Mouse (Mus musculus) MEL (cell line): Measurements from ENCODE around the gene Abca7. TPM values are rescaled to one million over a fixed set of nuclear protein-coding genes. Genes with fewer than 3 reads are reported as not detected.

ENCODE experiments used
- DNase-seq: peaks from one replicate; pipeline ENCODE4 v3.0.0; 2011; ENCODE audit warnings: low read depth, low spot score
- H3K27ac ChIP-seq: 2 replicates; pipeline ENCODE4 v1.5.1; 2012; ENCODE audit warnings: low read depth, mild to moderate bottlenecking, control low read depth, low read length, moderate library complexity; ENCODE audit not compliant: control insufficient read depth
- H3K27me3 ChIP-seq, 2 experiments: fragments of 150-350 bp in 1 of 2; sonication (generic) in 1 of 2; 2 replicates each; pipeline ENCODE4 v1.6.1; 2012; ENCODE audit warnings: low read length in 2 of 2, mild to moderate bottlenecking in 2 of 2, improper control_type of control experiment in 1 of 2, moderate library complexity in 1 of 2; ENCODE audit not compliant: insufficient read depth in 2 of 2, control insufficient read depth in 1 of 2
- H3K36me3 ChIP-seq, 2 experiments: 2 replicates each; pipeline ENCODE4 v1.6.1; 2012 to 2014; ENCODE audit warnings: low read length in 2 of 2, improper control_type of control experiment in 1 of 2, inconsistent platforms in 1 of 2, mild to moderate bottlenecking in 1 of 2; ENCODE audit not compliant: insufficient read depth in 2 of 2, control insufficient read depth in 1 of 2
- H3K4me1 ChIP-seq, 2 experiments: fragments of 150-350 bp in 1 of 2; sonication (generic) in 1 of 2; 2 replicates each; pipeline ENCODE4 v1.6.1; 2012; ENCODE audit warnings: low read length in 2 of 2, improper control_type of control experiment in 1 of 2, mild to moderate bottlenecking in 1 of 2; ENCODE audit not compliant: insufficient read depth in 2 of 2, control insufficient read depth in 1 of 2
- H3K4me3 ChIP-seq, 2 experiments: fragments of 150-350 bp in 1 of 2; sonication (generic) in 1 of 2; 2 replicates each; pipeline ENCODE4 v1.5.1; 2012; ENCODE audit warnings: low read depth in 2 of 2, low read length in 2 of 2, mild to moderate bottlenecking in 2 of 2, moderate library complexity in 2 of 2, control low read depth in 1 of 2, improper control_type of control experiment in 1 of 2; ENCODE audit not compliant: control insufficient read depth in 1 of 2, insufficient read depth in 1 of 2
- H3K79me2 ChIP-seq: 2 replicates; pipeline ENCODE4 v1.6.1; 2012; ENCODE audit warnings: mild to moderate bottlenecking, low read length, moderate library complexity; ENCODE audit not compliant: control insufficient read depth, poor library complexity, insufficient read depth
- H3K9ac ChIP-seq: 2 replicates; pipeline ENCODE4 v1.6.1; 2012; ENCODE audit warnings: low read depth, mild to moderate bottlenecking, control low read depth, low read length, moderate library complexity; ENCODE audit not compliant: control insufficient read depth, poor library complexity, severe bottlenecking
- H3K9me3 ChIP-seq: fragments of 150-350 bp; sonication (generic); replicated peaks from 2 replicates; pipeline ENCODE4 v1.6.1; 2012; ENCODE audit warnings: mild to moderate bottlenecking, low read length, improper control_type of control experiment, moderate library complexity; ENCODE audit not compliant: insufficient read depth
- BHLHE40 ChIP-seq: IDR thresholded peaks from 2 replicates; pipeline ENCODE4 v1.6.1; 2012; ENCODE audit warnings: low read depth, mild to moderate bottlenecking, inconsistent platforms, low read length, improper control_type of control experiment, borderline replicate concordance
- CHD1 ChIP-seq: IDR thresholded peaks from 2 replicates; pipeline ENCODE4 v1.6.1; 2012; ENCODE audit warnings: low read depth, mild to moderate bottlenecking, inconsistent platforms, low read length, improper control_type of control experiment
- CHD2 ChIP-seq: IDR thresholded peaks from 2 replicates; pipeline ENCODE4 v1.6.1; 2011; ENCODE audit warnings: low read length, improper control_type of control experiment
- CTCF ChIP-seq, 3 experiments: IDR thresholded peaks in 2 of 3; conservative IDR thresholded peaks in 1 of 3; 2 replicates each; pipeline ENCODE4 v1.5.1; 2011 to 2012; ENCODE audit warnings: low read length in 3 of 3, low read depth in 2 of 3, mild to moderate bottlenecking in 2 of 3, improper control_type of control experiment in 1 of 3, inconsistent platforms in 1 of 3, mixed read lengths in 1 of 3, moderate library complexity in 1 of 3; ENCODE audit not compliant: control insufficient read depth in 1 of 3, insufficient read depth in 1 of 3, poor library complexity in 1 of 3, severe bottlenecking in 1 of 3
- E2F4 ChIP-seq: IDR thresholded peaks from 2 replicates; pipeline ENCODE4 v1.6.1; 2011; ENCODE audit warnings: low read depth, low read length, improper control_type of control experiment, borderline replicate concordance
- ELF1 ChIP-seq: IDR thresholded peaks from 2 replicates; pipeline ENCODE4 v1.6.1; 2014; ENCODE audit warnings: low read depth, mild to moderate bottlenecking, inconsistent platforms, low read length, improper control_type of control experiment, moderate library complexity
- EP300 ChIP-seq, 2 experiments: IDR thresholded peaks; 2 replicates each; pipeline ENCODE4 v1.6.1; 2011; ENCODE audit warnings: improper control_type of control experiment in 2 of 2, low read length in 2 of 2, low read depth in 1 of 2, mild to moderate bottlenecking in 1 of 2
- GABPA ChIP-seq: IDR thresholded peaks from 2 replicates; pipeline ENCODE4 v1.6.1; 2012; ENCODE audit warnings: low read depth, mild to moderate bottlenecking, inconsistent platforms, low read length, improper control_type of control experiment, moderate library complexity
- HCFC1 ChIP-seq: IDR thresholded peaks from 2 replicates; pipeline ENCODE4 v1.6.1; 2012; ENCODE audit warnings: low read depth, mild to moderate bottlenecking, inconsistent platforms, low read length, improper control_type of control experiment, moderate library complexity
- JUND ChIP-seq: IDR thresholded peaks from 2 replicates; pipeline ENCODE4 v1.6.1; 2011; ENCODE audit warnings: low read depth, mild to moderate bottlenecking, improper control_type of control experiment, low read length
- KAT2A ChIP-seq: conservative IDR thresholded peaks from 2 replicates; pipeline ENCODE4 v1.6.1; 2012; ENCODE audit warnings: low read depth, low read length, improper control_type of control experiment, inconsistent platforms
- MAFK ChIP-seq: IDR thresholded peaks from 2 replicates; pipeline ENCODE4 v1.6.1; 2011; ENCODE audit warnings: low read depth, mild to moderate bottlenecking, low read length, improper control_type of control experiment, borderline replicate concordance
- MAX ChIP-seq: IDR thresholded peaks from 2 replicates; pipeline ENCODE4 v1.6.1; 2011; ENCODE audit warnings: low read length, improper control_type of control experiment
- MAZ ChIP-seq: IDR thresholded peaks from 2 replicates; pipeline ENCODE4 v1.6.1; 2012; ENCODE audit warnings: low read depth, mild to moderate bottlenecking, inconsistent platforms, low read length, improper control_type of control experiment
- MEF2A ChIP-seq: IDR thresholded peaks from 2 replicates; pipeline ENCODE4 v1.6.1; 2014; ENCODE audit warnings: low read depth, mild to moderate bottlenecking, inconsistent platforms, low read length, improper control_type of control experiment; ENCODE audit not compliant: poor library complexity, insufficient replicate concordance, severe bottlenecking; ENCODE audit errors: extremely low read depth
- MXI1 ChIP-seq: IDR thresholded peaks from 2 replicates; pipeline ENCODE4 v1.6.1; 2011; ENCODE audit warnings: mild to moderate bottlenecking, low read depth, low read length, improper control_type of control experiment
- MYB ChIP-seq: IDR thresholded peaks from 2 replicates; pipeline ENCODE4 v1.6.1; 2011; ENCODE audit warnings: mild to moderate bottlenecking, low read depth, low read length, improper control_type of control experiment
- NELFE ChIP-seq: IDR thresholded peaks from 2 replicates; pipeline ENCODE4 v1.6.1; 2011; ENCODE audit warnings: low read depth, low read length, improper control_type of control experiment
- NRF1 ChIP-seq: IDR thresholded peaks from 2 replicates; pipeline ENCODE4 v1.6.1; 2014; ENCODE audit warnings: low read depth, mild to moderate bottlenecking, inconsistent platforms, low read length, improper control_type of control experiment, moderate library complexity; ENCODE audit not compliant: poor library complexity, insufficient read depth, severe bottlenecking
- POLR2A ChIP-seq, 2 experiments: IDR thresholded peaks; 2 replicates each; pipeline ENCODE4 v1.6.1; 2011 to 2012; ENCODE audit warnings: low read length in 2 of 2, mild to moderate bottlenecking in 2 of 2, control low read depth in 1 of 2, improper control_type of control experiment in 1 of 2, low read depth in 1 of 2, moderate library complexity in 1 of 2; ENCODE audit not compliant: control insufficient read depth in 1 of 2, insufficient read depth in 1 of 2, poor library complexity in 1 of 2
- POLR2AphosphoS2 ChIP-seq: IDR thresholded peaks from 2 replicates; pipeline ENCODE4 v1.6.1; 2011; ENCODE audit warnings: low read length, improper control_type of control experiment
- POLR2AphosphoS5 ChIP-seq: IDR thresholded peaks from 2 replicates; pipeline ENCODE4 v1.6.1; 2012; ENCODE audit warnings: low read depth, borderline replicate concordance, mild to moderate bottlenecking, inconsistent platforms, low read length, moderate library complexity, mixed read lengths
- RAD21 ChIP-seq: IDR thresholded peaks from 2 replicates; pipeline ENCODE4 v1.6.1; 2011; ENCODE audit warnings: mild to moderate bottlenecking, low read depth, low read length, improper control_type of control experiment
- RCOR1 ChIP-seq: IDR thresholded peaks from 2 replicates; pipeline ENCODE4 v1.6.1; 2012; ENCODE audit warnings: low read depth, mild to moderate bottlenecking, inconsistent platforms, low read length, improper control_type of control experiment
- SMC3 ChIP-seq: IDR thresholded peaks from 2 replicates; pipeline ENCODE4 v1.6.1; 2011; ENCODE audit warnings: low read depth, low read length, improper control_type of control experiment
- TAL1 ChIP-seq: IDR thresholded peaks from 2 replicates; pipeline ENCODE4 v1.6.1; 2012; ENCODE audit warnings: mild to moderate bottlenecking, inconsistent platforms, low read length, moderate library complexity, mixed read lengths
- TBP ChIP-seq: IDR thresholded peaks from 2 replicates; pipeline ENCODE4 v1.8.0; 2011; ENCODE audit warnings: low read depth, low read length, improper control_type of control experiment
- TCF12 ChIP-seq: IDR thresholded peaks from 2 replicates; pipeline ENCODE4 v1.6.1; 2014; ENCODE audit warnings: low read depth, mild to moderate bottlenecking, inconsistent platforms, low read length, improper control_type of control experiment, moderate library complexity
- UBTF ChIP-seq: IDR thresholded peaks from 2 replicates; pipeline ENCODE4 v1.6.1; 2012; ENCODE audit warnings: low read depth, mild to moderate bottlenecking, inconsistent platforms, low read length, improper control_type of control experiment, moderate library complexity, borderline replicate concordance; ENCODE audit not compliant: insufficient read depth
- USF2 ChIP-seq, 2 experiments: IDR thresholded peaks; 2 replicates each; pipeline ENCODE4 v1.6.1; 2011 to 2012; ENCODE audit warnings: improper control_type of control experiment in 2 of 2, low read length in 2 of 2, borderline replicate concordance in 1 of 2, inconsistent platforms in 1 of 2, low read depth in 1 of 2, mild to moderate bottlenecking in 1 of 2; ENCODE audit not compliant: insufficient read depth in 1 of 2
- ZC3H11A ChIP-seq: IDR thresholded peaks from 2 replicates; pipeline ENCODE4 v1.6.1; 2012; ENCODE audit warnings: low read depth, mild to moderate bottlenecking, inconsistent platforms, low read length, improper control_type of control experiment
- ZKSCAN1 ChIP-seq: IDR thresholded peaks from 2 replicates; pipeline ENCODE4 v1.6.1; 2012; ENCODE audit warnings: low read depth, mild to moderate bottlenecking, inconsistent platforms, low read length, improper control_type of control experiment, moderate library complexity
- ZMIZ1 ChIP-seq: IDR thresholded peaks from 2 replicates; pipeline ENCODE4 v1.6.1; 2012; ENCODE audit warnings: low read depth, mild to moderate bottlenecking, inconsistent platforms, low read length, improper control_type of control experiment, moderate library complexity
- ZNF384 ChIP-seq: IDR thresholded peaks from 2 replicates; pipeline ENCODE4 v1.6.1; 2012; ENCODE audit warnings: low read depth, mild to moderate bottlenecking, inconsistent platforms, low read length, improper control_type of control experiment
- polyA plus RNA-seq, 2 experiments: library from polyadenylated mRNA; stranded (reverse) in 1 of 2; unstranded in 1 of 2; fragments of >175 nt in 1 of 2; fragments of >200 nt in 1 of 2; gene quantifications; 2 replicates each; pipeline versions ENCODE4 v1.2.1 to v1.2.4; 2012; ENCODE audit warnings: low replicate concordance in 2 of 2, low read depth in 1 of 2; ENCODE audit not compliant: insufficient read length in 2 of 2, insufficient read depth in 1 of 2, missing spikeins in 1 of 2
- total RNA-seq: library from RNA; depleted of rRNA; stranded (reverse); fragments of 300-350 nt; gene quantifications from 2 replicates; pipeline ENCODE4 v1.2.3, GENCODE M21; 2012

Abca7 gene
- total and polyA plus RNA-seq, 3 experiments = 7.7 to 16.8 TPM; not detected in 1

DNA sequence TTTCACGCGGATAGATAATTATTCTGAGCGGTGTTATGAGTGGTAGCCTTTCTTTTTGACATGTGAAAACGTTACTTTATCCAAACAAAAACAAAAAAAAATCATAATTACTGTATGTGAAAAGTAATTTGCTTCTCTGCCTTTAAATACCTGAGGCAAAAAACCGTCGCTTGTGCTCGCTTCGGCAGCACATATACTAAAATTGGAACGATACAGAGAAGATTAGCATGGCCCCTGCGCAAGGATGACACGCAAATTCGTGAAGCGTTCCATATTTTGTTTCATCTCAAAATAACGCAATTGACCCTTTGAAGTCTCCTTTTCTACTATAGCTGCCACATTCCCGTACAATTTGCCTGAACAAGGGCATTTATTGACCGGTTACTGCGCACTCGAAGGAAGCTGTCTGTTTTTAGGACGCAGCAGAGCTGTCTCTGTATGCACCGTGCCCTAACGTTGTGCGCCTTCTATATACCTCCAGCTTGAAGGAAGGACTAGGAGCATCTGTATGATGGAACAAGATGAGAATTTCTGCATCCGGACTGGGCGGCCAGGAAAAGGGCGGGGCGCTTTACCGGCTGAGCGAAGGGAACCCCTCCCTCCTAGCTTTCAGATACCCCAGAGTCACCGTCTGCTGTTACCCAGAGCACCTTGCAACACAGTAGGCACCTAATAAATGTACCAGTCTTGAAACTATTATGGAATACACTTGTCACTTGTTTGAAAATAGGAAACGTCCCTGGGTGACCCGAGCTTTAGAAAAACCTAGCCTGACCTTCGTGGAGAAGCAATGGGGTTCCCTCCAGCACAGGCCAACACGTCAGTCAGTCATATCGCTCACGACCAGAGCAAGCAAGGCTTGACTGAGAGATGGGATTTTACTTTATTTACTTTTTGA is 10.7 kb upstream of the Abca7 start:
- H3K4me3 ChIP-seq = peak overlapping the region; percentile 62 to 78
- H3K79me2 ChIP-seq = peaks cover 25% of the 10 kb centered on the region
- H3K27me3 ChIP-seq = no peaks in the 10 kb centered on the region
- H3K27ac ChIP-seq = peak overlapping the region; percentile 88
- H3K9me3 ChIP-seq = no peaks in the 10 kb centered on the region
- DNase-seq = peak; percentile 92
- peaks cover 0 to 16% of the 10 kb centered on the region in 2 experiments; a peak in 2 of 4 replicates for H3K4me1 ChIP-seq
- H3K9ac ChIP-seq = peak overlapping the region; percentile 79
- peaks cover 0 to 5% of the 10 kb centered on the region in 2 experiments; a peak in 2 of 4 replicates for H3K36me3 ChIP-seq
- TF ChIP-seq NELFE (peak; percentile 44), MXI1 (peak; percentile 60; the same call in 1 of the 2 replicates), CHD1 (peak; percentile 84; the same call in 1 of the 2 replicates), TAL1 (0 out of 2 replicates have a peak, but pooled peaks have one; percentile 15), RAD21 (no peak), POLR2AphosphoS2 (no peak), MAFK (peak; percentile 95), USF2 (IDR thresholded peaks at IDR 0.05; ENCODE audit: borderline replicate concordance in 1 of 2, insufficient read depth in 1 of 2, low read depth in 1 of 2, low read length in 2 of 2) (no peak), RCOR1 (0 out of 2 replicates have a peak, but pooled peaks have one; percentile 25), HCFC1 (peak; percentile 50), BHLHE40 (no peak), UBTF (no peak), POLR2AphosphoS5 (no peak), TBP (peak; percentile 99), MAZ (no peak; the same call in 1 of the 2 replicates), EP300 (IDR thresholded peaks at IDR 0.05; ENCODE audit: low read depth in 1 of 2, low read length in 2 of 2) (no peak; a peak in 2 of 4 replicates), JUND (no peak), GABPA (no peak), E2F4 (no peak), ZC3H11A (no peak), ELF1 (0 out of 2 replicates have a peak, but pooled peaks have one; percentile 29), CHD2 (no peak), MYB (no peak), ZMIZ1 (no peak; the same call in 1 of the 2 replicates), MEF2A (no peak), CTCF (IDR thresholded peaks at IDR 0.05 in 2 of 3, conservative IDR thresholded peaks at IDR 0.05 in 1 of 3; ENCODE audit: control insufficient read depth in 1 of 3, insufficient read depth in 1 of 3, low read depth in 2 of 3, low read length in 3 of 3, poor library complexity in 1 of 3, severe bottlenecking in 1 of 3) (no peak), MAX (0 out of 2 replicates have a peak, but pooled peaks have one; percentile 37), TCF12 (no peak), ZKSCAN1 (no peak), SMC3 (no peak), POLR2A (IDR thresholded peaks at IDR 0.05; ENCODE audit: control insufficient read depth in 1 of 2, insufficient read depth in 1 of 2, low read depth in 1 of 2, low read length in 2 of 2, poor library complexity in 1 of 2) (peak; percentile 28 to 78; a peak in 2 of 4 replicates), NRF1 (peak; percentile 49; the same call in 1 of the 2 replicates), ZNF384 (peak; percentile 82), KAT2A (no peak)
